Mouse (Mus musculus) spleen, adult 18-20 months (tissue): Measurements from ENCODE around the gene Thada.

Experiments
- DNase-seq, 2 experiments: peaks; one replicate each; pipeline ENCODE4 v3.0.0; 2022; ENCODE audit warnings: mixed read lengths in 2 of 2

Thada gene

GRCm38 (mm10) chr17:84141691-84142090 lies 324.3 kb downstream of the Thada start:
- no peak for DNase-seq

- no peak for DNase-seq
These were observed 325.0 kb downstream of the Thada start for GRCm38 (mm10) chr17:84140822-84141507.
